Mouse (Mus musculus) G1E (cell line): ENCODE data around the gene Tsr2.

Source experiments
- CTCF ChIP-seq: IDR thresholded peaks from 2 replicates; pipeline ENCODE4 v1.5.1; 2012; ENCODE audit warnings: low read depth, low read length, inconsistent platforms, mixed read lengths
- GATA1 ChIP-seq: IDR thresholded peaks from 2 replicates; pipeline ENCODE4 v1.6.1; 2012; ENCODE audit warnings: borderline replicate concordance, low read length, inconsistent platforms, mixed read lengths
- POLR2AphosphoS5 ChIP-seq: IDR thresholded peaks from 2 replicates; pipeline ENCODE4 v1.6.1; 2012; ENCODE audit warnings: low read depth, low read length, inconsistent platforms; ENCODE audit not compliant: insufficient replicate concordance

- no peak for TF ChIP-seq GATA1
- TF ChIP-seq CTCF = no peak
- no peak for TF ChIP-seq POLR2AphosphoS5
Measured at GRCm38 (mm10) chrX:151096171-151097058, at the start of gene Tsr2.
